Comparison of ENCODE assay signal across 9 mouse cellular contexts in the genomic region with DNA sequence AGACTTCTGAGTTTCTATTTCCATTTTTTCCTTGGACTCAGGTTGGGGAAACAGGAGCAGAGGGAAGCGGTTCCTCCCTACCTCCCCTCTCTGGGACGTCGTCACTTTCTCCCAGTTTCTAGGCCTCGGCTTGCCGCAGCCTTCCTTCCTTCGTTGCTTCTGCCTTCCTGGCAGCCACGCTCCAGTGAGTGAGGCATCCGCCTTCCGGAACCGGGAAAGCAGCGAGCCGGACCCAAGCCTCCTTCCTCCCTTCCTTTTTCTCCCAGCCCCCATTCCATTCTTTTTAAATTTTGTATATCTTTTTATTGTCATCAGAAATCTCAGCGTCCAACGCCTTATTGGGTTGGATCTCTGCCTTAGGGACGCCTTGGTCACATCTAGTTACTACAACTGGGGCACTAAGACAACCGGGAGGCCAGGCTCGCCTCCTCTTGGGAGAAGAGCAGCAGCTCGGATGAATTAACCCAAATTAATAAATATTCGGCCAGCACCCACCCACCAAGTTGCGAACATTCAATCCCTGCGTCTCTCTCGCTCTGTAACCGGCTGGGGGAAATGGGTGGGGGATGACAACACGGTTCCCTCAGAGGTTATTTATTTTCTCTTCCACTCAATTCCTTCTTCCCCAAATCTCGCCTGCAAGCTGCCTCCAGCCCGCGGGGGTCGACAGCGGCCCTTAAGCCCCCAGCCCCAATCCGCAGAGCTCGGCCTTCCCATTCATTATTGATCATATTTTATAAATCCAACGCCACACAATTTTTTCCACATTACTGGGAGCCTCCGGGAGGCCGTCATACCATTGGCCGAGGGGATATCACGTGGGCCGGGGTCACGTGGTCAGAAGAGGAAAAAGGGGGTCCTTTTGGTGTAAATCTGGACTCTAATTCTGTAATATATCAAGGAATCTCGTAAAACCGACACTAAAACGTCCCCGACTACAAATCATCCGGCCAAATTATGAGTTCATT. TPM values are rescaled to one million over a fixed set of nuclear protein-coding genes. Genes with fewer than 3 reads are reported as not detected.
DNase-seq lines count a peak whose midpoint lies in the region; ATAC-seq lines count a peak whose summit lies in the region.
"Had no signal": no experiment of that assay in that cellular context is flagged by ENCODE, and none has a peak within 500 bp of the region (broad histone marks: within the 10 kb centered on the region; RNA-seq: fewer than 3 reads in every experiment).

Hoxb7 (plus strand) TSS at position 853 of the 968 bp plus-strand sequence.

- H3K4me2 ChIP-seq in heart, embryonic 13.5 days = peak within 1 kb of the TSS; percentile 58
- H3K4me2 ChIP-seq in embryonic facial prominence, embryonic 15.5 days (replicated peaks) = no peak within 1 kb of the TSS
- H3K4me2 ChIP-seq in kidney, embryonic 14.5 days (replicated peaks; ENCODE audit: low read depth, low read length) = peak within 1 kb of the TSS; percentile 95

- no peak for ATAC-seq in heart, embryonic 13.5 days (ENCODE audit: extremely low read depth, insufficient number of reproducible peaks, low FRiP score, low TSS enrichment)
- no peak for ATAC-seq in embryonic facial prominence, embryonic 15.5 days (ENCODE audit: insufficient number of reproducible peaks, low FRiP score, low TSS enrichment, low read depth)
- ATAC-seq in kidney, embryonic 14.5 days (ENCODE audit: low FRiP score, low TSS enrichment) = no peak

- WGBS in heart, embryonic 13.5 days = 2% methylated on average over 43 of the region's 43 CpGs
- WGBS in embryonic facial prominence, embryonic 15.5 days = 2% methylated on average over 43 of the region's 43 CpGs
- under 1% methylated on average over 43 of the region's 43 CpGs for WGBS in kidney, embryonic 14.5 days

- DNase-seq in heart, adult 8-10 months (ENCODE audit: low spot score) = no peak
- peak; percentile 47 to 62 for DNase-seq in lung, postnatal 4 days
- DNase-seq in layer of hippocampus, postnatal 14 days (ENCODE audit: low spot score in 2 of 2) = no peak
- no peak for DNase-seq in cerebellum, postnatal 14 days
- DNase-seq in thymus, postnatal 0 days (ENCODE audit: low spot score) = no peak

- no peak within 1 kb of the TSS; the same call in 1 of the 2 replicates for H3K9ac ChIP-seq in heart, embryonic 13.5 days
- no peak within 1 kb of the TSS for H3K9ac ChIP-seq in embryonic facial prominence, embryonic 15.5 days
- H3K9ac ChIP-seq in kidney, embryonic 14.5 days (ENCODE audit: low read depth, low read length) = peak within 1 kb of the TSS; percentile 99

- H3K27ac ChIP-seq in heart, embryonic 13.5 days (replicated peaks) = no peak within 1 kb of the TSS
- H3K27ac ChIP-seq in embryonic facial prominence, embryonic 15.5 days (replicated peaks) = no peak within 1 kb of the TSS
- peak within 1 kb of the TSS; percentile 100 for H3K27ac ChIP-seq in kidney, embryonic 14.5 days (ENCODE audit: low read depth, low read length)

- no peaks in the 10 kb centered on the region for H3K9me3 ChIP-seq in heart, embryonic 13.5 days
- H3K9me3 ChIP-seq in embryonic facial prominence, embryonic 15.5 days (replicated peaks) = no peaks in the 10 kb centered on the region
- no peaks in the 10 kb centered on the region for H3K9me3 ChIP-seq in kidney, embryonic 14.5 days (ENCODE audit: control insufficient read depth, low read length)

- no peaks in the 10 kb centered on the region for H3K36me3 ChIP-seq in heart, embryonic 13.5 days
- H3K36me3 ChIP-seq in embryonic facial prominence, embryonic 15.5 days = no peaks in the 10 kb centered on the region
- no peaks in the 10 kb centered on the region for H3K36me3 ChIP-seq in kidney, embryonic 14.5 days (ENCODE audit: control insufficient read depth, insufficient read depth, low read length)

- H3K4me1 ChIP-seq in heart, embryonic 13.5 days = peaks cover 22% of the 10 kb centered on the region
- peaks cover 20% of the 10 kb centered on the region for H3K4me1 ChIP-seq in embryonic facial prominence, embryonic 15.5 days
- peaks cover 30% of the 10 kb centered on the region for H3K4me1 ChIP-seq in kidney, embryonic 14.5 days (ENCODE audit: control insufficient read depth, insufficient read depth, low read length)

- peaks cover 100% of the 10 kb centered on the region for H3K27me3 ChIP-seq in heart, embryonic 13.5 days (replicated peaks)
- H3K27me3 ChIP-seq in embryonic facial prominence, embryonic 15.5 days = peaks cover 99% of the 10 kb centered on the region
- no peaks in the 10 kb centered on the region for H3K27me3 ChIP-seq in kidney, embryonic 14.5 days (ENCODE audit: control insufficient read depth, insufficient read depth, low read length)

- H3K4me3 ChIP-seq in heart, embryonic 13.5 days = peak within 1 kb of the TSS; percentile 41
- 0 out of 2 replicates have a peak within 1 kb of the TSS, but pooled peaks have one; percentile 8 for H3K4me3 ChIP-seq in embryonic facial prominence, embryonic 15.5 days (replicated peaks)
- H3K4me3 ChIP-seq in kidney, embryonic 14.5 days (ENCODE audit: low read length) = peak within 1 kb of the TSS; percentile 53

RNA-seq across cellular contexts. Expression of gene Hoxb7, which starts in this region (rescaled TPM):
- 0.11 and 0.25 TPM in 2 replicates for polyA plus RNA-seq in heart, embryonic 13.5 days (2015; fragmentation: Nextera tagmentation; extraction: Ambion mirVana)
- total RNA-seq in heart, adult 8-10 months (2022) = not detected
- polyA plus RNA-seq in embryonic facial prominence, embryonic 15.5 days (2015; fragmentation: Nextera tagmentation; extraction: Ambion mirVana) = not detected in 2 replicates
- polyA plus RNA-seq in kidney, embryonic 14.5 days (2014; fragmentation: Nextera tagmentation; extraction: Ambion mirVana) = 58.6 and 61.9 TPM in 2 replicates
- total RNA-seq in layer of hippocampus, postnatal 14 days (2021) = not detected
- polyA plus RNA-seq in thymus, postnatal 0 days (2015; fragmentation: Nextera tagmentation; extraction: Ambion mirVana) = 0.19 TPM in 1 of 2 replicates, not detected in the other
- total RNA-seq: MEL had no signal

Comparison
In these comparisons a context has a peak if more than half of its experiments do, and no peak if none do; other contexts are left out.
1. RNA of gene Hoxb7 (polyA plus RNA-seq): 58.6 to 61.9 TPM in kidney, embryonic 14.5 days; 0.11 to 0.25 TPM in heart, embryonic 13.5 days, not detected in embryonic facial prominence, embryonic 15.5 days and 0.19 TPM in thymus, postnatal 0 days; every median in the first group is over 10 times any median in the second.
2. DNase-seq: peak in lung, postnatal 4 days (2 of 2); none in heart, adult 8-10 months (single experiment), layer of hippocampus, postnatal 14 days (0 of 2), cerebellum, postnatal 14 days (0 of 2) and thymus, postnatal 0 days (single experiment).
3. Peak in every context shown above with its lines, with median percentiles within 50 percentile points of each other: H3K4me3 ChIP-seq.